Mouse (Mus musculus) liver, embryonic 14.5 days (tissue): ENCODE data around the gene Masp2.

Experiments used
- CTCF ChIP-seq: IDR thresholded peaks from 2 replicates; pipeline ENCODE4 v1.5.1; 2016; ENCODE audit warnings: antibody characterized with exemption, low read depth, control low read depth
- EP300 ChIP-seq: IDR thresholded peaks from 2 replicates; pipeline ENCODE4 v1.6.1; 2016; ENCODE audit warnings: antibody characterized with exemption, low read depth

DNA sequence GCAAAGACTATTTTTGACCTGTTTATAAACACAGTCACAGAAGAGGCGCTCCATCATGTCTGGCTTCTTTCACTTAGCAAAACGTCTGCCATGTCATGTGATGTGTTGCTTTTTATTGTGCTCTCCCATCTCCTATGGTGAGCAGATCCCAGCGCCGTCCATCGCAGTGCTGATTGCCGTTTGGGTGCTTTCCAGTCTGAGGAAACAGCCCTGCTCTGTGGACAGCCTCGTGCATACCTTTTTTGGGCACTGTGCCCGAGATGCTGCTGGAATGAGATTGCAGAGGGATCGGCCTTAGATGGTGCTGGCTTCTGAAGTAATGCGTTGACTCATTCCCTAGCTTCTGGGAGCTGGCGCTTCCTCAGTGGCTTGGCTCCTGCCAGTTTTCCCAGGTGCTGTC lies 44.3 kb downstream of the Masp2 start:
- TF ChIP-seq CTCF (no peak), EP300 (no peak)
